Mouse (Mus musculus) kidney, adult 2 months (tissue): ENCODE measurements around the gene Ssbp3. TPM values are rescaled to one million over a fixed set of nuclear protein-coding genes. Genes with fewer than 3 reads are reported as not detected.

ENCODE experiments used
- DNase-seq: peaks from one replicate; pipeline ENCODE4 v3.0.0; 2021
- H3K27ac ChIP-seq: fragments of 200-500 bp; 2 replicates; pipeline ENCODE4 v1.5.1; 2012; ENCODE audit warnings: low read depth, low read length, control low read depth, inconsistent platforms; ENCODE audit not compliant: insufficient read depth
- H3K27me3 ChIP-seq: fragments of 200-500 bp; replicated peaks from 2 replicates; pipeline ENCODE4 v1.6.1; 2012; ENCODE audit warnings: mild to moderate bottlenecking, moderate library complexity, low read length, inconsistent platforms; ENCODE audit not compliant: control insufficient read depth, insufficient read depth
- H3K36me3 ChIP-seq: fragments of 200-500 bp; 2 replicates; pipeline ENCODE4 v1.6.1; 2012; ENCODE audit warnings: mild to moderate bottlenecking, moderate library complexity, low read length, inconsistent platforms; ENCODE audit not compliant: control insufficient read depth, insufficient read depth
- H3K4me1 ChIP-seq: fragments of 200-500 bp; 2 replicates; pipeline ENCODE4 v1.6.1; 2011; ENCODE audit warnings: low read length; ENCODE audit not compliant: control insufficient read depth, insufficient read depth
- H3K4me3 ChIP-seq: fragments of 200-500 bp; 2 replicates; pipeline ENCODE4 v1.5.1; 2011; ENCODE audit warnings: mild to moderate bottlenecking, low read depth, low read length, control low read depth; ENCODE audit not compliant: insufficient read depth
- CTCF ChIP-seq: fragments of 200-500 bp; conservative IDR thresholded peaks from 2 replicates; pipeline ENCODE4 v1.5.1; 2011; ENCODE audit warnings: low read depth, mild to moderate bottlenecking, control low read depth, low read length, moderate library complexity, mixed read lengths; ENCODE audit not compliant: insufficient read depth, insufficient read length
- POLR2A ChIP-seq: fragments of 200-500 bp; IDR thresholded peaks from one replicate; pipeline ENCODE4 v1.6.1; 2011; ENCODE audit warnings: low read depth, low read length, control low read depth
- WGBS: fragments of 180-500 bp; shearing (Covaris S2); methylation state at CpG from one replicate; pipeline ENCODE4 v1.1.7; 2018; 5-methylcytosine and 5-hydroxymethylcytosine counted together
- polyA plus RNA-seq: library from polyadenylated mRNA; depleted of rRNA; stranded (reverse); fragments of >200 nt; gene quantifications from 2 replicates; pipeline ENCODE4 v1.2.3, GENCODE M21; 2012

Ssbp3 gene
- polyA plus RNA-seq, 1 experiment = 48.6 TPM

DNA sequence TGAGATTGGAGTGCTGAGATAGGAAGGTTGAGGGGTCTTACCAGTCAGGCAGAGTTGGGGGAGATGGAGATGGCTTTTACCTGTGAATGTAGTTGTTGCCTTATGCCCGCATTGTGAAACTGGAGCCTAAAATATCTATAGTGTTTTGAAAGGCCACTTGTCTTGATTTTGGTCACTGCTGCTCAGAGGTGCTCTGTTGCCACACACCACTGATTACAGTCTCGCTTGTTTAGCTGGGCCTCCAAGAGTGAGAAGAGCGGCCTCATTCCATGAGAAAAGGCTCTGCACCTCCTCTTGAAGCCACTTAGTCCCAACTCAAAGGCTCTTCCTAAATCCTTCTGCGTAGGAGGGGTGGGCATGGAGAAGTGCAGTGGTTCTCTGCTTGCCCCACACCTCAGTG lies 40.3 kb downstream of the Ssbp3 start:
- H3K4me1 ChIP-seq = no peaks in the 10 kb centered on the region
- no peak for DNase-seq
- no peaks in the 10 kb centered on the region for H3K36me3 ChIP-seq
- H3K27ac ChIP-seq = no peak overlapping the region
- TF ChIP-seq POLR2A (no peak), CTCF (no peak)
- no peaks in the 10 kb centered on the region for H3K27me3 ChIP-seq
- no peak overlapping the region for H3K4me3 ChIP-seq
- WGBS = 83% methylated on average over 4 of the region's 4 CpGs

DNA sequence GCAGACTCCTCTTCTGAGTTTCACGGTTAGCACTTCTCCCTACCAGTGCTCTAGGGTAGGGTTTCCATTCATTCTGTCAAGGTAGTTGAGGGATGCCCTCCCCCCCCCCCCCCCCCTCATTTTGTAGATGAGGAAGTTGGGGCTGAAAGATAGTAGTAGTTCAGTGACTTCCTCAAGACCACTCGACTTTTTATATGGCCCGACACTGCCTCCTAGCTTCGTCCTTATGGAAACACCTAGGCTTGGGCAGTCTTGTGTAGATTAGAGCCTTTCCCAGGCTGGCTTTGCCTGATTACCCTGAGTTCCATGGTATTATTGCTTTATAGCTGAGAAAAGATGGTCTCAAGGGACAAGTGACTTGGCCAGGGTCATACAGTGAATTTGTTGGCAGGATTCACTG lies 41.0 kb downstream of the Ssbp3 start:
- no peak for DNase-seq
- 68% methylated on average over 4 of the region's 4 CpGs for WGBS
- Histone ChIP-seq H3K27ac (no peak overlapping the region), H3K4me3 (no peak overlapping the region), H3K36me3 (no peaks in the 10 kb centered on the region), H3K27me3 (no peaks in the 10 kb centered on the region), H3K4me1 (no peaks in the 10 kb centered on the region; the same call in none of the 2 replicates)
- TF ChIP-seq CTCF (peak; percentile 25; the same call in 1 of the 2 replicates), POLR2A (no peak)

DNA sequence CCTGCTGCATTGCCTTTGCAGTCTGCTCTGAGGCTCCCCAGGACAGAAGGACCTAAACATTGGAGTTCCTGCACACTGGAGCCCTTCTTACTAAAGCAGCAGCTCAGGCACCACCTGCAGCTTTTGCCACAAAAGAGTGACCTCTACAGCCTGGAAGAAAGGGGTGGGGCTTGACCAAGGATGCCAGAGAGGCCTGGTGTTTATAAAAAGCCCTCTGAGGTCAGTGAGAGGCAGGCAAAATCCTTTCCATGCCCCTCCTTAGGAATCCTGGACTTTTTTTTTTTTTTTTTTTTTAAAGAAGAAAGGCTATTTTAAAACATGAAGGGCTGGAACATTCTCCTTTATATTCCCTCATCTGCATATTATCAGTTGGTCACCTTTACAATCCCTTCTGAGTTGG lies 42.7 kb downstream of the Ssbp3 start:
- Histone ChIP-seq H3K27me3 (no peaks in the 10 kb centered on the region), H3K36me3 (no peaks in the 10 kb centered on the region), H3K27ac (no peak overlapping the region), H3K4me3 (no peak overlapping the region), H3K4me1 (peaks cover 5% of the 10 kb centered on the region)
- DNase-seq = peak; percentile 37
- TF ChIP-seq CTCF (no peak), POLR2A (no peak)

DNA sequence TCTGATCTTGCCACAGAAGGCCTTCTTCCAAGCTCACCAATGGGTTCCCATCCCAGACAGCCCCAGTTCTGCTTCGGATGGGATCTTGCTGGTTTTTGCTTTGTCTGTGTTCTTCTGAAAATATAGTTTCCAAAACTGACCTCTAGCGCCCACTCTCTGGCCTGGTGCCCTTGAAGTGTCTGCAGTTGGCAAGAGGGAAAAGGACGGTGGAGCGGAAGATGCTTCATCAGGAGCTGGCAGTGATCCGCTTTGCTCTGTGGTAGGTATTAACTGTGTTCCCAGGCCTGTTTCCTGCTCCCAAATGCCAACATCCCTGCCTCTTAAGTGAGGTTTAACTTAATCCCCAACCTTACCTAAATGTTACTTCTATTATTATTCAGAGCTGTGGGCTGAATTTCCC lies 43.3 kb downstream of the Ssbp3 start:
- Histone ChIP-seq H3K36me3 (no peaks in the 10 kb centered on the region), H3K27me3 (no peaks in the 10 kb centered on the region), H3K27ac (no peak overlapping the region), H3K4me3 (no peak overlapping the region), H3K4me1 (peaks cover 8% of the 10 kb centered on the region)
- DNase-seq = no peak
- 72% methylated on average over 5 of the region's 5 CpGs for WGBS
- TF ChIP-seq POLR2A (no peak), CTCF (no peak)

DNA sequence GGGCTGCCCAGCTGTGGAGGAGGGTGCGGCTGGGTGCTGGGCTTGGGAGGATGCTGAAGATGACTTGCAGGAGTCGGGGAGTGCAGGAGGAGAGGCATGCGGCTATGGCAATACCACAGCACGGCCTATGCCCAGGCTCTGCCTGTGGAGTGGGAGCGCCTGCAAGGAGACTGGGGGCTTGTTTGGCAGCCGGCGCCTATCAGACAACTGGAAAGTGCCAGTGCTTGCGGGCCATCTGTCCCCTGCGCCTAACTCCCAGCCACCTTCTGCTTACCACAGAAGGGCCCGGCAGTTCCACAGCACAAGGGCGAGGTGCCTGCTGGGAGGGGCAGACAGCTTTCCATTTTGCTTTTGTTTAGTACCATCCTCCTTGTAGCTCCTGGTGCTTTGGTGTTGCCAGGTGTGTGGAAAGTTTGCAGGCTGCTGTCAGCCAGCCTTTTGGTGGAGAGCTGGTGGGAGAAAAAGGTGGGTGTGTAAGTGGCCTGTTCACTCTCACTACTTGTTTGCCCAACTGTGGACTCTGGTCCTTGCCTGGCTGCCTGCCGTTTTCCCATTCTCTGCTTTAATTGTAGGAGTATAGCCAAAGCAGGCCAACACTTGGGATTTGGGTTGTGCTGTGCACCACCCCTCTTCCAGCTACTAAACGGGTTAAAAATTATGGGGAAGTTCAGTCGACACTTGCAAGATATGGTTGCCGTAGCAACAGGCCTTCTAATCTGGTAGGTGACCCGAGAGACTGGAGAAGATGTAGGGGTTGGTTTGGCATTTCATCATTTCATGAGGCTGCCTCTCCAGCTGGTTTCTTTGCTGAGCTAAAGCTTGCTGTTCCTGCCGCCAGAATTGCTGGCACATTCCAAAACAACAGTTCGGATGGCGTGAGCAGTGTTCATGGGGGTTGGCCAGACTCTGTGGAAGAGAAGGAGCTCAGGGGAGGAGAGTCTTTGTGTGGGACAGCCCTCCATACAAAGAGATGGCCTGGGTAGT lies 45.5 kb downstream of the Ssbp3 start:
- no peak overlapping the region for H3K4me3 ChIP-seq
- no peaks in the 10 kb centered on the region for H3K27me3 ChIP-seq
- TF ChIP-seq POLR2A (no peak), CTCF (no peak)
- DNase-seq = no peak
- 67% methylated on average over 19 of the region's 19 CpGs for WGBS
- H3K36me3 ChIP-seq = no peaks in the 10 kb centered on the region
- H3K4me1 ChIP-seq = peaks cover 10% of the 10 kb centered on the region
- H3K27ac ChIP-seq = no peak overlapping the region

DNA sequence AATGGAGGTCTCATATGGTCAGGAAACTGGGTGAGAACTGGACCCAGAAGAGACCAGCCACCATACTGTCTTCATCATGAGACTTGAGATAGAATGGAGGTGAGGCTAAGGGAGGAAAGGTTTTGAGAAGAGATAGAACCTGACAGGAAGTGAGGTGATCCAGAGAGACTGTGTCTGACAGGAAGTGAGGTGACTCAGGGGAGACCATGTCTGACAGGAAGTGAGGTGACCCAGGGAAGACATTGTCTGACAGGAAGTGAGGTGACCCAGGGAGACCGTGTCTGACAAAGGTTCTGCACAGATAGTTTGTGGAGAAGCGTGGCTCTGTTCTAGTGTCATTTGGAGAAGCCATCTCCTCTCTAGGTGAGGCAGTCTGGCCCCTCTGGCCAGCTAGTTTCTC lies 47.6 kb downstream of the Ssbp3 start:
- TF ChIP-seq POLR2A (no peak), CTCF (no peak)
- Histone ChIP-seq H3K36me3 (no peaks in the 10 kb centered on the region), H3K4me1 (peaks cover 10% of the 10 kb centered on the region), H3K27me3 (no peaks in the 10 kb centered on the region), H3K27ac (no peak overlapping the region), H3K4me3 (no peak overlapping the region)
- no peak for DNase-seq
- 63% methylated on average over 2 of the region's 2 CpGs for WGBS

DNA sequence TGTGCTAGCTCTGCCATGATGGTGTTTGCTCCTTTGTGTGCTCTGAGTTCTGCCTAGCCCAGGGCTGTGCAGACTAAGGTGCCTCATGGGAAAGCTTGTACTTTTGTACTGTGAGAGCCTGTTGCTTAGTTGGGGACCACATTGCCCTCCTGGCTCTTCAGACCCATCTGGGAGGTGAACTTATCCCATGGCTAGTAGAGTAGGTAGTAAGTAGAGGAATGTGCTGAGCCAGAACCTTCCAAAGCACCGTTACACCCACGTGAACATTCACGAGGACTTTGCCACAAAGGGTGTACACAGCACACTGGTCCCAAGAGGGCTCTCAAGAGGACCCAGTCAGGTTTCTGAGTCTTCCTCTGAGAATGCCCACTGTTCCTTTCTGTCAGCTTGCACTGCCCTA lies 48.1 kb downstream of the Ssbp3 start:
- TF ChIP-seq CTCF = no peak
- no peak for TF ChIP-seq POLR2A
- no peak overlapping the region for H3K4me3 ChIP-seq
- 59% methylated on average over 3 of the region's 3 CpGs for WGBS
- no peak overlapping the region for H3K27ac ChIP-seq
- H3K36me3 ChIP-seq = no peaks in the 10 kb centered on the region
- peak; percentile 81 for DNase-seq
- no peaks in the 10 kb centered on the region for H3K27me3 ChIP-seq
- H3K4me1 ChIP-seq = peaks cover 10% of the 10 kb centered on the region
